Mouse (Mus musculus) B cell, adult 2 months (primary cell): ENCODE measurements around the gene 1500009C09Rik.

Source experiments
- DNase-seq, 2 experiments: peaks; one replicate each; pipeline ENCODE4 v3.0.0; 2022

1500009C09Rik gene

DNA sequence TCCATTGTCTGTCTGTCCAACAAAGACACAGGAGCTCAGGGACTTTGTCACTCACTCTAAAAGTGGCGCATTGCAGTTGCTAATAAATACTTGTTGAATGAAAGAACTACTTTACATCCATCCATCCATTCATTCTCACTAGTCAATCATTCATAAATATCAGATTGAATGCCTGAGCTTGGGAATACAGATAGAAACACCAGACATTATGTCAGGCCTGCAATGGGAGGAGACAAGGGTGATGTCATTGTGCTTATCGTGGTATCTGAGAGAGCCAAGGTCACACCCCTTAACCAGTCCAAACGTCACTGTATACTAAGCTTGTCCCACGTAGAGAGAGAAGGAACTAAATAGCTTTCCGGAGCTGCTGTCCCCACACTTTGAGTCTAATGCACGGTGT, at the start of gene 1500009C09Rik:
TSS of gene 1500009C09Rik (plus strand) at position 301 of the 400 bp plus-strand sequence.
- no peak for DNase-seq

GRCm38 (mm10) chr15:82203090-82203489, 49.1 kb upstream of the 1500009C09Rik start:
- no peak for DNase-seq

DNA sequence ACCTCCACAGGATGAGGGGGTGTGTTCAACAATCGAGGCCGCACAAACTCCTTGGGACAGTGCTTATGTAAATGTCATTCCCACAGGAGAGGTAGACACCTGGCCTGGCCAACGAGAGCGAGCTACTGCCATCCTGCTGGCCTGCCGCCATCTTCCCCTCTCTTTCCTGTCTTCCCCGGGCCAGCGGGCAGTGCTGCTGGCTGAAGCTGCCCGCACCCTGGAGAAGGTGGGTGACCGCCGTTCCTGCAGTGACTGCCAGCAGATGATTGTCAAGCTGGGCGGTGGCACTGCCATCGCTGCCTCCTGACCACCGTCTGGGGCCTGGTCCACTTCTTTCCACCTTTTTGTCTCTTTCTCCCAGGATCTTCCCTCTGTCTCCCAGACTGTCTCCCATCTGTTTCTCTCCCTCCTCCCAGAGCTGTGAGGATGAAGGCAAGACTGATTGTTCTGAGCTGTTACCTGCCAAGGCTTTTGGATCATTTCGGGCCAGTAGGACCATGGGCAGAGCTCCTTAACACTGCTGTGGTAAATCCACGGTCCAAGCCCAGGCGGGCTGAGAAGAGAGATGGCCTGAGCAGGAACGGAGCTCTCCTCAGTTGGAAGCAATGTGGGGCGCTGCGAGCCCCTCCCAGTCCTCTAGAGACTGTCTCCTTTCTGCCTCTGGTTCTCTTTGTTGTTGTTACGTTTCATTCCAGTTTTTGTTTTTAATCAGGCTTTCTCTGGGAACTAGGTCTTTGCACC, 48.4 kb upstream of the 1500009C09Rik start:
- no peak for DNase-seq

GRCm38 (mm10) chr15:82204680-82205371, 47.4 kb upstream of the 1500009C09Rik start:
- no peak for DNase-seq

- no peak for DNase-seq
Observed at GRCm38 (mm10) chr15:82206365-82207104, 45.7 kb upstream of the 1500009C09Rik start.

GRCm38 (mm10) chr15:82207105-82207459, 45.1 kb upstream of the 1500009C09Rik start:
- no peak for DNase-seq

GRCm38 (mm10) chr15:82207504-82208219, 44.5 kb upstream of the 1500009C09Rik start:
- no peak for DNase-seq

DNA sequence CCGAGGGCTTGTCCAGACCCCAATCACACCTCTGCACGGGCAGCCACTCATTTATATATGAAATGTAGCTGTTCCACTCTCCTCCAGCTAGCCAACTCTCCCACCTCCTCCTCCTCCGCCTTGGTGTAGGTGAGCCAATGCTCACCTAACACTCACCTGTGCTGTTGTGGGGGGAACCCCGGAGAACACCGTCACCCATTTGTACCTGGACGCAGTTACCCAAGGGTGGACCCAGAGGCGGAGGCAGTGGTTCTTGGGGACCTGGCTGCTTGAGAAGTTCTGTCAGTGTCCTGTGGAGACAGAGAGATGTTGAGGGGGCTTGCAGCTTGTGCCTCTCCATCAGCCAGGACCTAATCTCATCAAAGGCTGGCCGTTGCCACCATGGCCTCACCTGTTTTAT, 43.9 kb upstream of the 1500009C09Rik start:
- DNase-seq, result no peak

DNA sequence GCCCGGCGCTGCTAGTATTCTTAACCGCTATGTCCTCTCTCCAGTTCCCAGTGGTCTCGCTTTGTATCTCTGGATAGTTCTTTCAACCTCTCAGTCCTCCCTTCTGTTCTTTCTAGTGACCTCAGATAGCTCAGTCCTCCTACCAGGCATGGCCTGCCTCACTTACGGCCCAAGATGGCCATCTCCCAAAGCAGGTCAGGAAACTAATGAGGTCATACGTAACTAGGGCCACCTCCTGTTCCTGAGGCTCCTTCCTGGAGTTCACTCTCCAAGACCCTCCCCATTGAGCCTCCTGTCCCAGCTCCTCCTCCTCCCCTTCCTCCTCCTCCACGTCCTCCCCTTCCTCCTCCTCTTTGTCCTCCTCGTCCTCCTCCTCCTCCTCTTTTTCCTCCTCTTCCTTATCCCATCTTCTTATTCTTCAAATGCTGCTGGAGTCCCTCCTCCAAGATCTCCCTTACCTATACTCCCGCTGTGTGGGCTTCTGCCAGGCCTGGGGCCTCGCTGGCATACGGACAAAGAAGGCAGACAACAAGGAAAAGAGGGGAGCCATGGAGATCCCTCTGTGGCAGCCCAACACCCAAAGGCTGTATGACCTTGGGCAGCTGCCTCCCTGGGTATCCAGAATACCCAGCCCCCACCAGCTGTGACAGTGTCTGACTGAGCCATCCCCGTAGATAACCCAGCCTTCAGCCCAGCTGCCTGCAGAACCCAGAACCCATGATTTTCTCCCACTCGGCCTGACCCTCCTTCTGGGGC, 42.7 kb upstream of the 1500009C09Rik start:
- no peak for DNase-seq

- DNase-seq, result no peak
Observed at GRCm38 (mm10) chr15:82210801-82211200, 41.4 kb upstream of the 1500009C09Rik start.

DNA sequence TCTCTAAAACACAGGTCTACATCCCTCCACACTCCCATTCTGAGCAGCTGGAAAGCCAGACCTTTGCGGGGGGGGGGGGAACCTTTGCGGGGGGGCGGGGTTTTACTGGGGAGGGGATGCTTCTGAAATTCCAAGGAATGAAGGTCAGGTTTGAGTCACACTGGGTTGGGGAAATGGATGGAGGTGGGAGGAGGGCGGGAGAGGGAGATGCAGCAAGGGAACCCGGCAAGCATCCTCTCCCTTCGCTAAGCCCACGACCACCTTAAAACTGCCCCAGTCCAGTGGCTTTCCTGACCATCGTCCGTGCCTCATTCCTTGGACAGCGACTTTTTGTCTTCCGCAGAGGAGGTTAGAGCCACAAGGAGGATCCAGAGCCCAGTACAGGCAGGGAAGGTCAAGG, 40.9 kb upstream of the 1500009C09Rik start:
- DNase-seq, result no peak

- DNase-seq, result peak; percentile 49 to 58
Observed at GRCm38 (mm10) chr15:82211911-82212751, 40.1 kb upstream of the 1500009C09Rik start.

- DNase-seq, result no peak
Observed at GRCm38 (mm10) chr15:82212752-82213063, 39.5 kb upstream of the 1500009C09Rik start, which contains the start of gene Shisa8. Gene Shisa8 (minus strand): TSS chr15:82212815.

DNA sequence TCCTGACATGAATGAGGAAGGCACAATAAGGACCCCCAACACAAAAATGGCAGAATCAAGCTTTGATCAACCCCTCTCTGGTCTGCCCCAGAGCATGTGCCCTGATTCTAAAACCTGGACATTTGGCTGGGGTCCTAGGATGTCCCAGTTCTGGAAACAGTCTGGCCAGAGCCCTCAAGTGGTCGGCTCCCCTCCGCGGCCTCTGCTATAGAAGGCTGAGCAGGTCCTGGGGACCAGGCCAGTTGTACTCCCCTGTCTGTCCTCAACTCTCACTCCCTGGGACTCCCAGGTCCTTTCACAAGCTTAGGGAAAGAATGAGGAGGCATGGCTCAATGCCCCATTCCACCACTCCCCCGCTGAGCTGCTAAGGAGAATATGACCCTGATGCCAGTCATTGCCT, 39.0 kb upstream of the 1500009C09Rik start:
- no peak for DNase-seq

GRCm38 (mm10) chr15:82215332-82216046, 36.7 kb upstream of the 1500009C09Rik start:
- no peak for DNase-seq

- no peak for DNase-seq
Observed at GRCm38 (mm10) chr15:82216142-82216827, 35.9 kb upstream of the 1500009C09Rik start.

- DNase-seq, result peak; percentile 52 to 54
Observed at GRCm38 (mm10) chr15:82217039-82217438, 35.2 kb upstream of the 1500009C09Rik start.

DNA sequence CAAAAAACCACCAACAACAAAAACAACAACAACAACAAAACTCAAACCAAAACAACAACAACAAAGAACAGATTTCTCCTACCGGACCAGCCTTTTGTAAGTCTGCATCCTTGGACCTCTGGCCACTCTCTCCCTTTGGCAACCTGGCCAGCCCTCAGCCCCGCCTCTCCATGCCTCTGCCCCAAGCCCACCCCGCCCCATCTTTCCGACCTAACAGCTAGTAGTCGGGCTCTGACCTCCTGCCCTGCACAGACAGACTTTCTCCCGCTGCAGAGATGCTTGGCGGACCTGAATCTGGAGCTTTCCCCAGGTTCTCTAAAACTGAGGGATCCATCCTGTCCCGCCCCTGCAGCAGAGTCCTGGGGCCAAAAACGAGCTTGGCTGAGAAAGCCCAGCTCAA, 34.2 kb upstream of the 1500009C09Rik start:
- DNase-seq, result no peak

- peak; percentile 86 to 89 for DNase-seq
Observed at GRCm38 (mm10) chr15:82218778-82219666, 33.2 kb upstream of the 1500009C09Rik start.
